Mouse (Mus musculus): ENCODE measurements around the gene Atp13a3. TPM values are rescaled to one million over a fixed set of nuclear protein-coding genes. Genes with fewer than 3 reads are reported as not detected.
"Not testable (repeated sequence)": the region's sequence is repeated elsewhere in the genome, so short reads cannot be mapped to it uniquely, and the experiment has no call there.

The Atp13a3 gene
- polyA plus RNA-seq, 1 experiment, result 22.5 TPM

GRCm38 (mm10) chr16:30412680-30413079 lies 6.9 kb upstream of the Atp13a3 start:
- peak; percentile 95 for DNase-seq (ENCODE audit: low read depth)

GRCm38 (mm10) chr16:30410914-30411313 lies 5.1 kb upstream of the Atp13a3 start:
- no peak for DNase-seq (ENCODE audit: low read depth)

DNA sequence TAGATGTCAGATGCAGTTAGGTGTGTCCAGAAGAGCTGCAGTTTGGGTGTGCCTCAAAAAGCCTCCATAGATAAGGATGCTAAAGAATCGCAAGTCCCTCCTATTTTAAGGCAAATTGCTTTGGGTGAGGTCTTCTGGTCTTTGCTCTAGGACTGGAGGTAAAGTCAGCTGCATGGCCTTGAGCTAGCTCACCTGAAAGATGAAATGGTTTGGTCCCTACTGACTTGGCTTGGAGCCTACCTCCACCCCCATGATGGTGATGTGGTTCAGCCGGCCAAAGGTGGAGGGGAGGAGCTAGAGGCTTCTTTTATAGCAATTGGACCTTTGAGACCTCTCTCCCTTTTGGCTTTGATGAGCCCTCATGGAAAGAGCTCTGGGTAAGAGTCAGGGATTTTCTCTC lies 1.7 kb upstream of the Atp13a3 start:
- DNase-seq (ENCODE audit: low read depth), result no peak

GRCm38 (mm10) chr16:30403528-30403927 lies 2.2 kb downstream of the Atp13a3 start:
- peak; percentile 84 for DNase-seq (ENCODE audit: low read depth)

GRCm38 (mm10) chr16:30397127-30398057 lies 8.4 kb downstream of the Atp13a3 start:
- DNase-seq (ENCODE audit: low read depth), result peak; percentile 94

GRCm38 (mm10) chr16:30395136-30395535 lies 10.6 kb downstream of the Atp13a3 start:
- DNase-seq (ENCODE audit: low read depth), result no peak

- DNase-seq (ENCODE audit: low read depth), result no peak
Observed at GRCm38 (mm10) chr16:30390650-30391340, 15.0 kb downstream of the Atp13a3 start.

GRCm38 (mm10) chr16:30389831-30390649 lies 15.7 kb downstream of the Atp13a3 start:
- DNase-seq (ENCODE audit: low read depth), result no peak

DNA sequence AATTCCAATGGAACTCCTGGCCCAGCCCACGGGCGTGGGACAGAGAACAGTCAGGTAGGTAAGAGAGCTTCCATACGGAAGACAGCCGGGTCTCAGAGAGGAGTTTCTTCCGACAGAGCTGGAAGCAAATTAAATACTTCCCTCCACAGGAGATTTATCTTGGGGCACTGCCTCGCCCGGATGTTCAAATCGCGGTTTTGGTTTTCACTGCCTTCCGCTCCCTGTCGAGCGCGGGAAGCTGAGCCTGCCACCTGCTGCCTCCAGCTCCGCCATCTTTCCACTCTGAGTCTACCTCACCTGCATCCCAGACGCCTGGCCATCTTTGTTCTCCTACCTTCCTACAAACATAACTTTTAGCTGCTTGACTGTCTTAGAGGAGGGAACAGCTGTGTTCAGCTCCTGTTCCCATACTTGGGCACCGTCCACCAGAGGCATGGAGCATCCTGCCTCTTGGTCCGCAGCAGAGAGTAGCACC lies 16.5 kb downstream of the Atp13a3 start:
- no peak for DNase-seq (ENCODE audit: low read depth)

GRCm38 (mm10) chr16:30388522-30389209 lies 17.1 kb downstream of the Atp13a3 start:
- no peak for DNase-seq (ENCODE audit: low read depth)

- no peak for DNase-seq (ENCODE audit: low read depth)
Observed at GRCm38 (mm10) chr16:30387871-30388460, 17.8 kb downstream of the Atp13a3 start.

- DNase-seq (ENCODE audit: low read depth), result no peak
Observed at GRCm38 (mm10) chr16:30386911-30387439, 18.8 kb downstream of the Atp13a3 start.

- no peak for DNase-seq (ENCODE audit: low read depth)
Observed at GRCm38 (mm10) chr16:30385531-30385930, 20.2 kb downstream of the Atp13a3 start.

- no peak for DNase-seq (ENCODE audit: low read depth)
Observed at GRCm38 (mm10) chr16:30376237-30376636, 29.5 kb downstream of the Atp13a3 start.

DNA sequence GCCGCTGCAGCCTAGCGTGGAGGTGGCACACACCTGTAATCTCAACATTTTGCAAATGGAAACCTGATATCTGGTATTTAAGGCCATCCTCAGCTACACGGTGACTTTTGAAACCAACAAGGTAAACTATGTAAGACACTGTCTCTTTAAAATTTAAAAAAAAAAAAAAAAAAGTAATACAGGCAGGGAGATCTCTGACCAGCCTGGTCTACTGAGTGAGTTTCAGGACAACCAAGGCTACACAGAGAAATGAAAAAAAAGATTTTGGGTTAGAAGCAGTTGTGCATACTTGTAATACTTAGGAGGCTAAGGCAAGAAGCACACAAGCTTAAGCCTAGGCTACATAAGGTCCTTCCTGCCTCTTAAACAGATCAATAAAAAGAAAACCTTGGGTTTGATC lies 30.8 kb downstream of the Atp13a3 start:
- no peak for DNase-seq (ENCODE audit: low read depth)

DNA sequence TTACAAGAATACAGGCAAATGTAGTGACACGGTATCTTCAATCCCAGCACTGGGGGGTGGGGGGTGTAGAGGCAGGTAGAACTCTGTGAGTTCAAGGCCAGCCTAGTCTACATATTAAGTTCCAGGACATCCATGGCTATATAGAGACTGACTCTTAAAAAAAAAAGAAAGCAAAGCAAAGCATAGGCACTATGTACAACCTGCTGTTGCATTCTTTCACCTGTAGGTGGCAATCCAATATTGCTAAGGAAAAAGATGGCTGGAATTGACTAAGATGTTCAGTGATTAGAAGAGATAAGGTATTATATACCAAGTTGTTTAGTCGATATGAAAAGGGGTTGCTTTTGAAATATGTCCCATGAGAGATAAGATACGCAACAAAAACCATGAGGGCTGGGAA lies 31.5 kb downstream of the Atp13a3 start:
- DNase-seq (ENCODE audit: low read depth), result no peak

- DNase-seq (ENCODE audit: low read depth), result not testable (repeated sequence)
Observed at GRCm38 (mm10) chr16:30373286-30373685, 32.5 kb downstream of the Atp13a3 start.

DNA sequence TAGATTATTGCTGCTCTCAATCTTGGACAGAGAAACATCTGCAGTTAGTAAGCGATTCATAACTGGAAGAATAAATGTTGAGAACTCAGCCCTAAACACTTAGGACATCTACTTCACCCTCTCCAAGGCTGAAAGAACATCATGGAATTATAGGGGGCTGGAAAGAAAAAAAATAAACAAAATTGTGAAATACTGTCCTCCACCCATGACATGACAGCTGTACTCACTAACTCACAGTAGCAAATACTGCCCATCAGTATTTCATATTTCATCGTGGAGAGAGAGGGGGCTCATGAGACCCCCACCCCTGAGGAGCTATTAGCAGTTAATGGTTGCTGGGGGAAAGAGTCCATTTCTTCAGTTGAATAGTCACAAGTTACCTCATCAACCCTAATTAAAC lies 38.4 kb downstream of the Atp13a3 start:
- no peak for DNase-seq (ENCODE audit: low read depth)

GRCm38 (mm10) chr16:30364604-30365003 lies 41.2 kb downstream of the Atp13a3 start:
- no peak for DNase-seq (ENCODE audit: low read depth)

DNA sequence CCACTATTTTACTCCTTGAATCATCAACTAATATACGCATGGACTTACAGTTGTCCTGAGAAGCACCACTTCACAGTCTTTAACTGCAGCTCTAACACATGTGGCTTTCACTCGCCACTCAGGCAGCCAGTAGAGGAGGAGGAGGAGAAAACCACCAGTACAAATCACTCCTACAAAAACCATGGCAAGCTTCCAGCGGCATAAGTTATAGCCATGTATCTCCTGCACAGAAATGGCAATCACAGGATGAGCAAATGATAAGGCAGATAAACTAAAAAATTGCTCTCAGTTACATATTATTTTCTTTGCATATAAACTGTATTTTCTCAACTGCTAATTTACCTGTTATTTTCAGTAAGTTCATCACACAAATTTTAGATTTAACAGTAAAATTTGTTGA lies 43.2 kb downstream of the Atp13a3 start:
- no peak for DNase-seq (ENCODE audit: low read depth)

DNA sequence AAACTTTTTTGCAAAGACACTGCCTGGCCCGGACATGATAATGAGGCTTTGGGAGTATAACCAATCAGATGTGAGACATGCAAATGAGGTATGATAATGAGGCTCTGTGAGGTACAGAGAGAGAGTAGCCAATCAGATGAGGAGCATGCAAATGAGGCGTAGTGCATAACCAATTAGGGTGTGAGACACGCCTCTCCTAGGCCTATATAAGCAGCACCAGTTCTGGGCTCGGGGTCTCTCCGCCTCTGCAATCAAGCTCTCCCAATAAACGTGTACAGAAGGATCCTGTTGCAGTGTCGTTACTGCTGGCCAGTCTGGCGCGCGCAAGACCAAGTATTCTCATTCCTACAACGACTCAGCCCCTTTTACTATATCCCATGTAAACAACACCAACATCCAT lies 52.3 kb downstream of the Atp13a3 start:
- not testable (repeated sequence) for DNase-seq (ENCODE audit: low read depth)
